Mouse (Mus musculus): ENCODE measurements around the gene Lgals1.
"Not testable (repeated sequence)": the region's sequence is repeated elsewhere in the genome, so short reads cannot be mapped to it uniquely, and the experiment has no call there.

Gene Lgals1

DNA sequence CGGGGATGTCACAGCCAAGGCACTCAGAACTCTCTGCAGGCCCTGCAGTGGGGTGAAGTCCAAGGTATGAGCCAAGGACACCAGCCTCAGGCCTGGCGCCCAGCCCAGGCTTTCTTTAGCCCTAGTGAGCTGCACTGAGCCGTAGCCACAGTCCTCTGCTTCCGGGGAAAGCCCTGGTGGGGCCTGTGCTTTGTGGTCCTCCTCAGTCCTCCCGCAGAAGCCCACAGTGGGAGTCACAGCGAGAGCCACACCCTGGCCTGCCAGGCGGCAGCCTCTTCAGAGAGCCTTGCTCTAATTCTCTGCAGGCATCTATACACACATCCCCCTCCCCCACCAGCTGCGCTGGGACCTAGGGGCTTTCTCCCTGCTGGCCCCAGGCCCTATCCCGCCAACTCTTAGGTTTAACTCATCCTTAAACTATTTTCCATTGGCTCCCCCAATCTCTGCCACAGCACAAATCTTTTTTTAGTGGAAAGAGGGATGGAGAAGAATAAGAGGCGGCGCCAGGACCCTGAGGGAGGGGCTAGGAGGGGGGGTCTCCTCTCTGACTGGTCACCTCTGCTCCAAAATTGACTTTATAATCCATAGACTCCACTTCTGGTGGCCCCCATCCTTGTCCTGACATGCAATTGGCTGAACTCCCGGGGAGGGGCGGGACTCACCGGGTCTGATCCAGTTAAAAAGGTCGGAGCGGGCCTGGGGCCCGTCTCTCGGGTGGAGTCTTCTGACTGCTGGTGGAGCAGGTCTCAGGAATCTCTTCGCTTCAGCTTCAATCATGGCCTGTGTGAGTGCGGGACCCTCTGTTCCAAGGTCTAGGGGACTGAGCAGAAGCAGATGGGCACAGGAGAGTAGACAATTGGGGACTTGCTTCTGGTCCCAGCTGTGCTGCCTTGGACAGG, at the start of gene Lgals1:
Gene Lgals1 (plus strand): TSS at position 705 of the 899 bp plus-strand sequence.
- DNase-seq: peak; percentile 93

DNA sequence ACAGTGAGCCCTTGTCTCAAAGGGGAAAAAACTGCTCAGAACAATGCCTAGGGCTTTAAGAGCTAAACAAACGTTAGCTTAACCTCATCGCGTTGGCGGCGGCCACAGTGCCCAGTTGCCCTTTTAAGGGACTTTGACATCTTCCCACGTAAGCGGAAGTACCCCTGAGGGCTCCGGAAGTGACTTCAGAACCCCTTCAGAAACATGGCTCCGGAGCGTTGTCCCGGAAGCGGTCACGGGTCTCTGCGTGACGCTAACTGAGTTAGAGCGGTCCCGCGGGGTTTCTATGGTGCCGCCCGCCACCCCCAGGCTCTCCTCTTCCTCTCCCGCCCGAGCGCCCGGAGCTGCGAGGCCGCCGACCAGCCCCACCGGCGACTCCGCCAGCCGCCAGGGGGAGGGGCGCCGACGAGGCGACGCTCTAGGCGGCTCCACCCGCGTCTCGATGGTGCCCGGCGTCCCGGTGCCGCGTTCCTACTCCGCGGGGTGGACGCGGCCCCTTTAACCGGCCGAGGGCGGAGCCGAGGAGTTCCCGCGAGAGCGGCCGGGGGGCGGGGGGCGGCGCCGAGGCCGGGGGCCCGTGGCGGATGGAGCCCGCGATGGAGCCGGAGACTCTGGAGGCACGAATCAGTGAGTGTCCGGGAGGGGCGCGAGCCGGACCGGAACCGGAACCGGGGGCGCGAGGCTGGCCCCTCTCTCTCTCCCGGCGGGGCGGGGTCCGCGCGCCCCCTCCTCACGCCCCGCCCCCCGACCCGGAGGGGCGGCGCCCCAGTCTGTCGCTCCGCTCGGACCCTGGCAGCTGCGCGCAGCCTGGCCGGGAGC, 49.3 kb upstream of the Lgals1 start, which contains the start of gene Gga1:
Gene Gga1 (plus strand): TSS at position 200 of the 819 bp plus-strand sequence.
- DNase-seq: peak; percentile 97

DNA sequence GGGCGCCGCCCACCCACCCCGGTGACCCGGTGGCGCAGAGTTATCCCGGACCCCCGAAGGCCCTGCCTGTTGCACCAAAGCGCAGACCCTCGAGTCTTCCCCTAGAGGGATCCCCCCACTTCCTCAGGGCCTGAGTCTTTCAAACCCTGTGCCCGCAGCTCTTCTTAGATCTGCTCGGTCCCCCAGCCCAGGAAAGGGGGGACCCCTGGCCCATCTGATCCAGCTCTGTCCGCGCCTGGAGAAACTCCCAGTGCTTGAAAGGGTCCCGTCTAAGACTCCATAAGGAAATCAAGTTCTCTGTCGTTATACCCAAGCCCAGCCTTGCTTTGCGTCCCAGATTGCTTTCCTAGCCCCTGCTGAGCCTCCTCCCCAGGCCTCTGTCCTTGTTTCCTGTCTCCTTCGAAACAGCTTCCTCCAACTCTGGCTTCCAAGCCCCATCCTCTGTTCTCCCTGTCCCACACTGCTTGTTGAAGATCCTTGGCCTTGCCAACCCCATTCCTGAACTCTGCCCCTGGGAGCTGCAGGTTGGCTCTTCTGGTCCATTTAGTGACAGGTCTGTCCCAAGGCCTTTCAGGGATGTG, 48.6 kb upstream of the Lgals1 start:
- DNase-seq: no peak

DNA sequence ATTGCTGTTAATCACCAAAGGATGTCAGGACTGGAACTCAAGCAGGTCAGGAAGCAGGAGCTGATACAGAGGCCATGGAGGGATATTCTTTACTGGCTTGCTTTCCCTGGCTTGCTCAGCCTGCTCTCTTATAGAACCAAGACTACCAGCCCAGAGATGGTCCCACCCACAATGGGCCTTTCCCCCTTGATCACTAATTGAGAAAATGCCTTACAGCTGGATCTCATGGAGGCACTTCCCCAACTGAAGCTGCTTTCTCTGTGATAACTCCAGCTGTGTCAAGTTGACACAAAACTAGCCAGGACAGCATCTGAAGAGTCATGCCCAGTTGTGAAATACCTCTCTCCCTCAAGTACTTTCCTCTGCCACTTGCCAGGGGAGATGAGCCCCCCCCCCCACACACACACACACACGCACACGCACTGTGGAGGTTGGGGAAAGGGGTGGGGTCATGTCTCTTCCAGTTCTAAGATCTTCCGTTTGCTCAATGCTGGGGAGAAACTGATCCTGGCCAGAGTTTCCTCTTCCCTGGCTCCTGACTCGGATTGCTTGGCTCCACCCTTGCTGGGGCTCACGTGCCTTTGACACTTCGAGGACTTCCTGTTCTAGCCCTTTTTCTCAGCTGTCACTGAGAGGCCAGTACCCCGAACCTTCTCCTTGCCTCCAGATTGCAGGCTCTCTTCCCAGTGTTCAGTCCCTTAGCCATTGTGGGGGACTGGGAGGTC, 47.6 kb upstream of the Lgals1 start:
- not testable (repeated sequence) for DNase-seq

DNA sequence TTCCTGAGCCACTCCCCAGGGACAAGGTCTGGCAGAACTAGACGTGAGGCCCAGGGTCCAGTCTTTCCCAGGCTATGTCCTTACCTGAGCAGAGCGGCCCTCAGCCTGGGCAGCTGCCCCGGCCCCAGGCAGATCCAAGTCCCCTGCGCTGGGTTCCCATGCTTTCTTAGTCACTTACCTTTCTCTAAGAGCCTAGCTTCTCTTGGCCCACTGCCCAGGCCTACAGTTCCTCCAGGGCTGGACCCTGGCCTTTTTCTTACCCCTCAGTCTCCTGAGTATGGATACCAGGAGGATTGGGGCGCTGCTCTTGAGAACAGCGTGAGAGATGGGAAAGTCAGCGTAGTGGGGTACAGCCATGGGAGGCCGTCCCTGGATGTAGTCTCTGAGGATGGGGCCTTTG, 46.1 kb upstream of the Lgals1 start:
- peak; percentile 78 for DNase-seq

DNA sequence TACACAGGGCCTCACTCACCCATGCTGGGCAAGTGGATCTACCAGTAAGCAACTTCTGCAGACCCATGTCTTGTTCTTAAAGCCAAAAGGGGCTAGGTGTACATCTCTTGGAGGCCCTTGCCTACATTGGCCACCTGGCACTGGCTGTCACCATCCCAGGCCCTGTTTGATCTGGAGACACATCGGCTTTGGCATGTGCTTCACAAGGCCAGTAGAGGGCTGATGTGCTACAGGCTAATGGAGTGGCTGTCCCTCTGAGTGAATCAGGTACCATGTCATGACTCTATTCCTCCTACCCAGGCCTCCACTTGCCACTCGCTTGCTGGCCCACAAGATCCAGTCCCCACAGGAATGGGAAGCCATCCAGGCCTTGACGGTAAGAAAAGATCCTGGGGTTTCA, 44.7 kb upstream of the Lgals1 start:
- no peak for DNase-seq

DNA sequence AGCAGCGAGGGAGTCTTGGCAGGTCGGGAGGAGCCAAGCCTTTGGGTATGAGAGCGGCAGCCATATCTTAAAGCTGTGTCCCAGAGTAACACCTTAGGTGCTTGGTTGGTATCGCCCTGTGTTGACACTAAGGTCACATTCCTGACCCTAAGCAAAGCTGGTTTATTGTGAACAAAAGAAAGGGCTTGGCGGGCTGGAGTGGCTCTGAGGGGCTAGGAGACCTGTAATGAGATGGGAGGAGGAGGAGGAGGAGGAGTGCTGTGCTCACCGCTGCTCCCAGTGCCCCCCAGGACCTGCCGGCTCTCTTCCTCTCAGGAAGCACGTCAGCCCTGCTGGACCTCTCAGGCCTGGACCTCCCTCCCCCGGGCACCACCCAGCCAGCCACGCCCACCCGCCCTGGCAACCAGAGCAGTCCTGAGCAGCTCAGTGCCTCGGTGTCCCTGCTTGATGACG, 37.1 kb upstream of the Lgals1 start:
- no peak for DNase-seq

DNA sequence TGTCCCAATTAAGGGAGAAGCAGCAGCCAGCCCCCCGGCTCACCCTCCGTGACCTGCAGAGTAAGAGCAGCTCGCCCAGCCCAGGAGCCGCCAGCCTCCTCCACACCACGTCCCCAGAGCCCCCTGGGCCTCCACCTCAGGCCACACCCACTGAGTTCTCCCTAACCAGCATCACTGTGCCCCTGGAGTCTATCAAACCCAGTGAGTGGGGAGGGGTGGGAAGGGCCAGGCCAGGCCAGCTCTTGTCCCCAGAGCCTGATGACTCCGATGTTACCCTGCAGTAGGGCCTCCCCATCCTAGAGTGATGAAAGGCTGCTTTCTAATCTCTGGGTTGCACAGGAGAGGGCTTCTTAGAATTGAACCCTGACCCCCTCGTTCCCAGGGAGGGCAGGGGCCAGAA, 34.1 kb upstream of the Lgals1 start:
- no peak for DNase-seq

DNA sequence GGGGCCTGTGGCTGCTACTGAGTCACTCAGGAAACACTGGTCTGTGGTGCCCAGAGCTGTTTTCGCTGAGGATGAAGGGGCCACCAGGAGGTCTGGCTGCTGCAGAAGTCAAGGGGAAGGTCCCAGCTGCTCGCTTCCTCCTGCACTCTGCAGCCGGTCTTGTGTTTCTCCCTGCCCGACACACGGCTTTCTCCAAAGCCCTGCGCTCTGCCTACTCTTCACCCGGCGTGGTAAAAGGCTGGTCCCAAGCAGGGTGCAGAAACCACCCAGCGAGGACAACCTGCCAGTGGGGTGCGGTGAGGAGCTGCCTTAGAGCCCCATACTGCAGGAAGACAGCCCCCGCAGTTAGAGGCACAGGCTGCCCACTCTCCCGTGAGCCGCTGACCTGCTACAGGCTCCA, 31.8 kb upstream of the Lgals1 start:
- DNase-seq: no peak

DNA sequence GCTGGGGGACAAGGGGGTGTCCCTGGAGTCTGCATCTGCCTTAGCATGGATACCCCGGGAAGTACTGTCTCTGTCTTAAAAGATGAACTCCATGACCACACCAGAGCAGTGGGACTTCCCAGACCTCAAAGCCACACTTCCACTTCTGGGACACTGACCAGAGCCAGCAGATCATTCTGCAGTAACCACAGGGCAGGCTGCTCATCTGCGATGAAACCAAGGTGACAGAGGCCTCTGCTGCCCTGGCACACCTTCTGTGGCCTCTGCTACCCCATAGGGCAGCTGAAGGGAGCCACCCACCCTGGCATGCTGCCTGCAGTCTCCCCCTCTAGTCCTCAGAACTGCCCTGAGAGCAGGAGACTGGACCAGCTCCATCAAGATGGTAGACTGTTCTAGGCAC, 30.8 kb upstream of the Lgals1 start:
- DNase-seq: no peak

DNA sequence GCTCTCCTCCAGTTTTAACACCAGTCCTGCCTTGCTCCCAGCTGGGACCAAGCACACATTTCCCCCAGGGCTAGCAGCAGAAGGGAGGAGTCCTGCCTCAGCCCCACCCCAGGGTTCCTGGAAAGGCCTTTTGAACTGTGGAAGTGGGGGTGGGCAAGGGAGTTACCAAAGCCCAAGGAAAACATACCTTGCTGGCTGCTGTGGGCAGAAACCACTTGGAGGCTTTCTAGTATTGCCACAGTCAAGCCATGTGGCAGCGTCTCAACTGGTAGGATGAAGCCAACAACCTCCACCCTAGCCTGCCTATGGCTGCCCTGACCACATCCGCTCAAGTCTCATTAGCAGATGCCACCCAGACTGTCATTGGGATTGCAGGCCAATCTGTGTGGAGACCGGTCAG, 30.4 kb upstream of the Lgals1 start:
- DNase-seq: no peak

DNA sequence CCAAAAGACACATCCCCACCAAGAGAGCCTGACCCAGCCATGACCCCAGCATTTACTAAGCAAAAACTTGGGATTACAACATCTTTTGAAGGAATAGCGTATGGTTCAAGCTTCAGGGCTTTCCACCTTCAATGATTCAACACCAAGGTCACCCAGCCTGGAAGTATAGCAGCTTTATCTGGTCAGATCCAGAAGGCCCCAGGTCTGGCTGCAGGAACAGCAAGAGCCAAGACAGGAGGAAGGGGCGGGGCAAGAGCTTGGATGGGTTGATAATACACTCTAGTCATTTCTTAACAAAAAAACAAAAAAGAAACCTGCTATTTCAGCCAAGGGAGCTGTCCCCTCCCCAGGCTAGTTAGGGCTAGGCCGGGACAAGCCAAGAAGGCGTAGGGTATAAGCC, 29.0 kb upstream of the Lgals1 start:
- DNase-seq: no peak

DNA sequence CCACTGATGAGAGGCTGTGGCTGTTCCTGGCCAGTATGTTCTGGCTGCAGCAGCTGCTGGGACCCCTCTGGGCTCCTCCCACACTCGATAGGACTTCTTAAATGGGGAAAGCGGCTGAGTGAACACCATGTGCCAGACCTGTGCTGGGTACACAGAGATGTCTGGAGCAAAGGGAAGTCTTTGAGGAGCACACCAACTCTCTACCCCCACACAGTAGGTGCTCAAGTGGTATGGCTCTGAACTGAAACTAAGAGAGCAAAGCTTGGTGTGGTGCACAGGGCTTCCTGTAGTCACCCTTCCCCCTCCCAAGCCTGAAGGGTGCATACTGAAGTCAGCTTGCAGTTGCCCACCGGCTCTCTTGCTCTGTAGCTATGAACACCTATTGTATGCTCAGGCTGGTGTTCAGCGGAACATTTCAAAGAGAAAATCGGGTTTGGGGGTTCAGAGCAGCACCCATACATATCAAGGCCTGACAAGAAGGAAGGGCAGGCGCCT, 28.0 kb upstream of the Lgals1 start:
- no peak for DNase-seq

DNA sequence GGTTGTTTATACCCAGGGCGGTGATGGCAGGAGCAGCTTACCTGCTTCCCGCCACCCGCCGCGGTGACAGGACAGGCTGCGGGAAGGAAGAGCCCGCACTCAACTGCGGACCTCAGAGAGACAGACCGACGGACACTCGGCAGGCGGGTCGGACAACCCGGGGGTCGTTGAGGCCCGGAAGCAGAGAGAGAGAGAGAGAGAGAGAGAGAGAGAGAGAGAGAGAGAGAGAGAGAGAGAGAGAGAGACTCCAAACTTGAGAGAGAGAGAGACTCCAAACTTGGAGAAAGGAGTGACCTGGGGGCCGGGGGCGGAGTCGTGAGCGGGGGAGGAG, 27.2 kb upstream of the Lgals1 start, which contains the start of gene Gm49510:
Gene Gm49510 (plus strand): TSS at position 259 of the 331 bp plus-strand sequence.
- no peak for DNase-seq

DNA sequence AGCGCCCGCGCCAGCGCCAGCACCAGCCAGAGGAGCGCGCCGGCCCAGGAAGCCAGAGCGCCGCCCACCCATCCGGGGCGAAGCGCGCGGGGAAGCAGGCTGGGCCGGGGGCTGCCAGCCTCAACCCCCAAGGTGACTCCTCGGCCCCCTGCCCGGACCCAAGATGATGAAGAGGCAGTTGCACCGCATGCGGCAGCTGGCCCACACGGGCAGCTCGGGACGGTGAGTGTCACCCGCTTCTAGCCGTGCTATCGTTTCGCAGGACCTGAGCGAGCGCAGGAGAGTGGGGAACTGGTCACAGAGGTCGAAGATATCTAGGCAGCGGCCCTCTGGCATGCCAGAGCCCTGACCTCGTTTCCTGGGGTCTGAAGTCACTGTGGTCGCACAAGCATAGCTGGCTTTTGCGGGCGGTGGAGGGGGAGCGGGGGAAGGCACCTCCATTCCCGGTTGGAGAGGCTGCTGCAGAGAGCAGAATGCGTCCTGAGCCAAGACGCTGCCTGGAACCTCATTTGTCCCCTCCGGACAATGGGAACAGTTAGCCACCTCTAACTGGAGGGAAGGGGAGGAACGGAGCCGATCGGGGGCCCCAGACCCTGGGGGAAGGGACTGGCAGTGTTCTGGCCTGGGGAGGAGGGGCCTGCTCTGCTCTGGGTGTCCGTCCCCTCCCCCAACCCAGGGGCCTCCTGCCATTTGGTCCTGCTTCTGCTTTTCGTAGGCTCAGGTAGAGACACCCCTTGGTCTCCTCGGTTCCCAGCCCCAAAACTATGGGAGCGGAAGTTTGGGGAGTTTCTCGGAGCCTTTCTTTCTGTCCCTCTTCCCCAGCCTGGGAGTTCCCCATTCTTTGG, 26.6 kb upstream of the Lgals1 start, which contains the start of gene Sh3bp1:
Gene Sh3bp1 (plus strand): TSS at position 29 of the 845 bp plus-strand sequence.
- peak; percentile 88 for DNase-seq

DNA sequence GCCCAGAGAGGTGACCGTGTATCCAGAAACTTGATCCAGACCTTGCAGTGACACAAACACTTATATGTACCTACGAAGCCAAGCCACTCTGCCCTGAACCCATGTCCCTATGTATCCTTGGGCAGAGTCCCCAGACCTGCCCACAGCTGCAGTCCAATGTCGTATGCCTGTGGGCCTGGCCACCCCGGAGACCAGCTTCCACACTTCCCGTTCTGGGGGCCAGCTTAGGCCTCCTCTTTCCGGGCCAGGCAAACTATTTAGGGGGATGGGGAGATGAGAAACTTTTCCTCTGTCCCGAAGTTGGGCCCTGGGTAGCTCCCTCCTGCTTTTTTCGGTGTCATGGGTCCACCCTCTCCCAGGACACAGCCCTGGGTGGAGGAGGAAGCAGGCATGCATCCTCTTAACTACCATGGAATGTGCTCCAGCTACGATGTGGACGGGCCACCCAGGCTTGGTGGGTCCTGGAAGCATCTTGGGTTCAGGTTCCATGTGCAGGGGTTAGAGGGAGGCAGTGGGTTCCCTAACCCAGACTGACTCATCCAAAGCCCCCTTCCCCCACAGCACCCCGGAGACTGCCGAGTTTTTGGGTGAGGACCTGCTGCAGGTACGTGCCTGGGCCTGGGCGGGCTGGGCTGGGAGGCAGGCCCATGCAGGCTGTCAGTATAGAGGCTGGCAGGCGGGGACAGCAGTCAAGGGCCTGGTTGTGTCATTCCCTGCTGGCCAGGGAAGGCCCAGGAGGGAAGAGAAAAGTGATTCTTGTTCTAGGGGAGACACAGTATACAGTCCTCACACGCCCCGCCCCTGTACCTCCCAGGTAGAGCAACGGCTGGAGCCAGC, 25.7 kb upstream of the Lgals1 start:
- DNase-seq: peak; percentile 32

DNA sequence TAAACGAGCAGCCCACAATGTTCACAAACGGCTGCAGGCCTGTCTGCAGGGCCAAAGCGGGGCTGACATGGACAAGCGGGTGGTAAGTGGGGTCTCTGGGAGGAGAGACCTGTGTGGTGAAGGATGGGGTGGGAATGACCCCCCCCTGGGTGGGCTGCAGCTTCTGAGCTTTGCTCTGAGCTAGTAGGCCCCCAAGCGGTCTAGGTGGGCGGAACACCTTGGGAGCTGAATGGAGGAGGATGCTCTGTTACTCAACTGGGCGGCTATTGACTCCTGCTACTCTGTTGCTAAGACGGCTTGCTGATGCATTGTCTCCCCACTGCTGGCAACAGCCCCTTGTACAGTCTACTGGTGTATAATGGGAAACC, 25.1 kb upstream of the Lgals1 start:
- DNase-seq: no peak

DNA sequence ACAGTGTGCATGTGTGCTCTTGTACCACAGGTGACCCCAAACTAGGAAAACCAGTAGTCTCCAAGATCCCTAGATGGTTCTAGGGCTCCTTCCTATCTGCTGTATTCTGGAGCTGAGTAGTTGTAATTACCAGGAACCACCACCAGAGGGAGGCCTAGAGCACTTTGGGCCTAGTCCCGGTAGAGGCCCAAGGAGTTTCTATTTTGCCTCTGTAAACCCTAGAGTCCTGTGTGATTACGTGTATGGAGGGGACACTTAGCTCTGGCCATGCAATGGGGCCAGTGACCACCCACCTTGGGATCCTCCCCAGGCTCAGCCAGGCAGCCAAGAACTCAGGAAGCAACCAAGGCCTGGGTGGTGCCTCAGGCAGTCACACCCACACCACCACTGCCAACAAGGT, 23.3 kb upstream of the Lgals1 start:
- DNase-seq: peak; percentile 90

DNA sequence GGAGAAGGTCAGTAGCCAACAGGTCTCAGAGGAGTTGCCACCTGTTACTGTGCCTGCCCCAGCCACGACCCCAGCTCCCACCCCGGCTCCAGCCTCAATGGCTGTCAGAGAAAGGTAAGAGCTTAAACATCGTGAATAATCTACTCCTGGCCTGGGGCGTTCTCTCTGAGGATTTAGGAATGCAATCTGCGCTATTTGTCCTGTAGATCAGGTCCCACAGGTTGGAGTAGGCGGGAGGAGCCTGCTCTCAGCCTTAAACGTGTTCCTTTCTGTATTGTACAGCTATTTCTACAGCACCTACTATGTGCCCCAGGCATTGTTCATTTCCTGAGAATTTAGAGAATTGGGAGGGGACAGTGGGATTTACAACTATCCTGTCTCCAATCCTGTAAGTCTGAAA, 18.1 kb upstream of the Lgals1 start:
- DNase-seq: no peak

DNA sequence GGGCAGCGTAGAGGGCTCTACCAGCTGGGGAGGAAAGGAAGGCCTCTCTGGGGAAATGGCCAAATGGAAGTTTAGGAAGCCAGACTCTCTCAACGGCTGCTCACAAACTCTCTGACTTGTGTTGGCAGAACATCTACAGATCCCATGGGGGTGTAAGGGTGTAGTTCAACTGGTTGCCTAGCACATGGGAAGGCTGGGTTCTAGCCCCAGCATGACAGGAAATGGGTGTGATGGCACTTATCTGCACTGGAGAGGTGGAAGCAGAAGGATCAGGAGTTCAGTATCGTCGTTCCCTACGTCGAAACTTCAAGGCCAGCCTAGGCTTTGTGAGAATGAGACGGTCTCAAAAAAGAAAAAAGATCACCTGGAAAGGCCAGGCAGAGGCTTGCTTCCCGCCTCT, 17.5 kb upstream of the Lgals1 start:
- DNase-seq: no peak

DNA sequence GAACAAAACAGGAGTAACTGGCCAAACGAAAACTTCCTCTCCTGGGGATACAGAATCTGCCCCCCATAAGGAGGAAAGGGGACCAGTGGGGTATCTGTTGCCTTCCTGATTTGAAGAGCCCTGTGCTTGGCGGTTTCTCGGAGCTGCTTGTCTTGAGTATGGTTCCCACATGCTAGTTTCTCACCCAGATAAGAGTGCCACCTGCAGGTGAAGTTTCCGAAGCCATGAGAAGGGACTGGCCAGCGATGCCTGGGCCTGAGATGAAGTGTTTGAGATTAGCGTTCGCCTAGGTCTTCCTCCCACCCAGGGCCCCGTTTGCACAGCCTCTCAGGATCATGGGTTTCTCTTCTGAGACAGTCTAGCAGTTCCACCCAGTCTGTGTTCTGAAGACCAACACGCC, 14.5 kb upstream of the Lgals1 start:
- peak; percentile 76 for DNase-seq
